Mouse (Mus musculus) embryonic fibroblast, embryonic 13.5 days (primary cell): Measurements from ENCODE around the gene Nop2. TPM values are rescaled to one million over a fixed set of nuclear protein-coding genes. Genes with fewer than 3 reads are reported as not detected.

Experiments used
- H3K27ac ChIP-seq: 2 replicates; pipeline ENCODE4 v1.5.1; 2012; ENCODE audit warnings: low read length, control low read depth, inconsistent platforms; ENCODE audit not compliant: insufficient read depth
- H3K4me1 ChIP-seq: 2 replicates; pipeline ENCODE4 v1.6.1; 2011; ENCODE audit warnings: low read length; ENCODE audit not compliant: control insufficient read depth, insufficient read depth
- H3K4me3 ChIP-seq: 2 replicates; pipeline ENCODE4 v1.5.1; 2011; ENCODE audit warnings: mild to moderate bottlenecking, control low read depth, low read length; ENCODE audit not compliant: insufficient read depth
- CTCF ChIP-seq: IDR thresholded peaks from 2 replicates; pipeline ENCODE4 v1.5.1; 2011; ENCODE audit warnings: mild to moderate bottlenecking, control low read depth, low read length, moderate library complexity, borderline replicate concordance; ENCODE audit not compliant: insufficient read depth
- POLR2A ChIP-seq: IDR thresholded peaks from 2 replicates; pipeline ENCODE4 v1.6.1; 2011; ENCODE audit warnings: low read depth, mild to moderate bottlenecking, control low read depth, low read length, moderate library complexity
- polyA plus RNA-seq: library from polyadenylated mRNA; stranded (reverse); fragments of >200 nt; gene quantifications from 2 replicates; pipeline ENCODE4 v1.2.4, GENCODE M21; 2011; ENCODE audit warnings: low read depth; ENCODE audit not compliant: missing spikeins, insufficient read length

Nop2 gene
- polyA plus RNA-seq, 1 experiment: 35.9 TPM

- TF ChIP-seq POLR2A (peak; percentile 92), CTCF (no peak)
Measured at GRCm38 (mm10) chr6:125095391-125096278, 36.1 kb upstream of the Nop2 start, which contains the start of gene Chd4. TSS of gene Chd4 (plus strand) at chr6:125095981.

GRCm38 (mm10) chr6:125096279-125096596, 35.5 kb upstream of the Nop2 start:
- TF ChIP-seq CTCF: no peak
- no peak for TF ChIP-seq POLR2A
- H3K4me3 ChIP-seq: peak overlapping the region; percentile 99

More at GRCm38 (mm10) chr6:125095391-125096278, 36.1 kb upstream of the Nop2 start, which contains the start of gene Chd4:
- H3K4me1 ChIP-seq: peaks cover 12% of the 10 kb centered on the region
- peak within 1 kb of the TSS; percentile 99 for H3K4me3 ChIP-seq
- H3K27ac ChIP-seq: peak within 1 kb of the TSS; percentile 86

GRCm38 (mm10) chr6:125096597-125097345, 34.9 kb upstream of the Nop2 start:
- Histone ChIP-seq H3K4me3 (peak overlapping the region; percentile 99), H3K4me1 (peaks cover 12% of the 10 kb centered on the region), H3K27ac (no peak overlapping the region)
- TF ChIP-seq CTCF: no peak
- peak; percentile 46; the same call in 1 of the 2 replicates for TF ChIP-seq POLR2A

More at GRCm38 (mm10) chr6:125096279-125096596, 35.5 kb upstream of the Nop2 start:
- Histone ChIP-seq H3K4me1 (peaks cover 12% of the 10 kb centered on the region), H3K27ac (peak overlapping the region; percentile 86)

- TF ChIP-seq POLR2A: no peak
- TF ChIP-seq CTCF: no peak
- Histone ChIP-seq H3K4me3 (peak overlapping the region; percentile 99), H3K27ac (no peak overlapping the region), H3K4me1 (peaks cover 12% of the 10 kb centered on the region)
Measured at GRCm38 (mm10) chr6:125097346-125097689, 34.4 kb upstream of the Nop2 start.

GRCm38 (mm10) chr6:125097951-125098350, 33.8 kb upstream of the Nop2 start:
- TF ChIP-seq POLR2A: no peak
- TF ChIP-seq CTCF: no peak
- Histone ChIP-seq H3K4me1 (peaks cover 12% of the 10 kb centered on the region), H3K4me3 (peak overlapping the region; percentile 99), H3K27ac (no peak overlapping the region)

- TF ChIP-seq CTCF (no peak), POLR2A (no peak)
- Histone ChIP-seq H3K4me1 (peaks cover 12% of the 10 kb centered on the region), H3K4me3 (peak overlapping the region; percentile 99), H3K27ac (no peak overlapping the region)
Measured at GRCm38 (mm10) chr6:125098513-125098912, 33.2 kb upstream of the Nop2 start.

- no peak for TF ChIP-seq POLR2A
- no peak for TF ChIP-seq CTCF
- no peak overlapping the region for H3K27ac ChIP-seq
- peaks cover 12% of the 10 kb centered on the region for H3K4me1 ChIP-seq
- no peak overlapping the region for H3K4me3 ChIP-seq
Measured at GRCm38 (mm10) chr6:125099421-125099971, 32.2 kb upstream of the Nop2 start.

GRCm38 (mm10) chr6:125101444-125101843, 30.3 kb upstream of the Nop2 start:
- H3K27ac ChIP-seq: no peak overlapping the region
- H3K4me1 ChIP-seq: peaks cover 12% of the 10 kb centered on the region
- H3K4me3 ChIP-seq: no peak overlapping the region
- no peak for TF ChIP-seq CTCF

- TF ChIP-seq POLR2A (no peak), CTCF (no peak)
- Histone ChIP-seq H3K4me3 (no peak overlapping the region), H3K4me1 (peaks cover 4% of the 10 kb centered on the region; the same call in 1 of the 2 replicates), H3K27ac (no peak overlapping the region)
Measured at GRCm38 (mm10) chr6:125104223-125104622, 27.5 kb upstream of the Nop2 start.
